Mouse (Mus musculus) kidney, postnatal 10 days (tissue): ENCODE results near the gene Dynlrb2.

ENCODE experiments used
- DNase-seq: peaks from one replicate; pipeline ENCODE4 v3.0.0; 2021; ENCODE audit warnings: mixed read lengths

Gene Dynlrb2

GRCm38 (mm10) chr8:116542842-116543241 lies 38.1 kb downstream of the Dynlrb2 start:
- DNase-seq = no peak

DNA sequence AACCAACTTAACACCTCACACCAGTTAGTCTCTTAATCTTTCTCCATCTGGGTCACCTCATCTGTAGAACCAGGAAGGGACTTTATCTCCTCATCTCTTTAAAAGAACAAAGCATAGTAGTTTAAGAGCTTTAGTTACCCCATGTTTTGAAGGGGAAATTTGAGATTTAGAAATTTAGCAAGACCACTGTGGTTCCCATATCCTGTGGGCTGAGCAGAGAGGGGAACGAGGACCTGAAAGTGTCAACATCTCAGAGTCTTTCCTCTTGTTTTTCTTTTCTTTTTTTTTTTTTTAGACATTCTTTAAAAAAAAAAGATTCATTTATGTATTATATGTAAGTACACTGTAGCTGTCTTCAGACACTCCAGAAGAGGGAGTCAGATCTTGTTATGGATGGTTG lies 38.6 kb downstream of the Dynlrb2 start:
- no peak for DNase-seq

- no peak for DNase-seq
Observed at GRCm38 (mm10) chr8:116552255-116552654, 47.5 kb downstream of the Dynlrb2 start.

DNA sequence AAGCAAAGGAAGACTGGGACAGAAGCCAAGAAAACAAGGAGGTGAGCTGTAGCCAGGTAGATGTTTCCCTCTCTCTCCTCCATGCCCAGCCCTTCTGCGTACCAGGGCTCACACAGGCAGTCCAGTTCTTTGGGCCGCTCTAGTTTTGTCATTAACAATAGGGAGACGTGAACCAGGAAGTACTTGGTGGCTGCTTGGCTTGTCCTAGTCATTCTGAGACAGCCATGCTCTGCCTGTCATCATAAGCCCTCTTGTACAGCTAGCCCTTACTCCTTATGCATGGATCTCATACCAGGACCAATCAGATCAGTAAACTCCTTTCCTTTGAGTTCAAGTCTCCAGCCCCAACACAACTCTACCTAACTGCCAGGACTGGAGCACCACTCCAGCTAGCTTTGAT lies 48.0 kb downstream of the Dynlrb2 start:
- DNase-seq = no peak
